Mouse (Mus musculus) megakaryocyte-erythroid progenitor cell, adult 5-6 weeks (primary cell): ENCODE results near the gene Nrp1. TPM values are rescaled to one million over a fixed set of nuclear protein-coding genes. Genes with fewer than 3 reads are reported as not detected.
A peak's percentile ranks its signal among the peaks of the same experiment; 100 is the strongest.

Experiments used
- ATAC-seq: replicated peaks from 2 replicates; pipeline ENCODE4 v1.8.0; 2016; ENCODE audit warnings: mild to moderate bottlenecking, inconsistent platforms; ENCODE audit not compliant: severe bottlenecking, poor library complexity, low FRiP score, low TSS enrichment
- total RNA-seq, 2 experiments: library from RNA; stranded (forward) in 1 of 2; stranded (reverse) in 1 of 2; fragments of 200-1000, 215-1000 nt in 1 of 2; fragments of >200 nt in 1 of 2; fragmentation: Nextera tagmentation in 1 of 2; gene quantifications; 2 replicates each; pipeline ENCODE4 v1.2.3; 2014 to 2017

Nrp1 gene
- total RNA-seq, 2 experiments from 2014 or later, result 0.15 to 0.23 TPM

DNA sequence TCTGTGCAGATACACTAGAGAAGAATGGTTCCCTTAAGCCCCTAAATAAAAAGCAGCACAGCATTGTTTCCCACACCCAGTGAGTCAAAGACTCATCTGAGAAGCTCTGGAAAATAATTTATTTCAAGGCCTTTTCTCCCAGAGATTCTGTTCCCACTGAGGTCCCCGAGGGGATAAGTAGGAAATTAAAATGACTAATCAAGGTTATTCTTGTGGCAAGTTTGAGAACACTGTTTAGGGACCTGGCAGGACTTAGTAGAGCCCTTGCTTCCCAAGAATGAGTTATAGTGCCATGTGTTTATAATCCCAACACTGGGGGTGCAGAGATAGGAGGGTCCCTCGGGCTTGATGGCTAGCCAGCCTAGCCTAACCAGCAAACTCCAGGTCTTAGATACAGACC, 127.6 kb downstream of the Nrp1 start:
- ATAC-seq, result no peak

DNA sequence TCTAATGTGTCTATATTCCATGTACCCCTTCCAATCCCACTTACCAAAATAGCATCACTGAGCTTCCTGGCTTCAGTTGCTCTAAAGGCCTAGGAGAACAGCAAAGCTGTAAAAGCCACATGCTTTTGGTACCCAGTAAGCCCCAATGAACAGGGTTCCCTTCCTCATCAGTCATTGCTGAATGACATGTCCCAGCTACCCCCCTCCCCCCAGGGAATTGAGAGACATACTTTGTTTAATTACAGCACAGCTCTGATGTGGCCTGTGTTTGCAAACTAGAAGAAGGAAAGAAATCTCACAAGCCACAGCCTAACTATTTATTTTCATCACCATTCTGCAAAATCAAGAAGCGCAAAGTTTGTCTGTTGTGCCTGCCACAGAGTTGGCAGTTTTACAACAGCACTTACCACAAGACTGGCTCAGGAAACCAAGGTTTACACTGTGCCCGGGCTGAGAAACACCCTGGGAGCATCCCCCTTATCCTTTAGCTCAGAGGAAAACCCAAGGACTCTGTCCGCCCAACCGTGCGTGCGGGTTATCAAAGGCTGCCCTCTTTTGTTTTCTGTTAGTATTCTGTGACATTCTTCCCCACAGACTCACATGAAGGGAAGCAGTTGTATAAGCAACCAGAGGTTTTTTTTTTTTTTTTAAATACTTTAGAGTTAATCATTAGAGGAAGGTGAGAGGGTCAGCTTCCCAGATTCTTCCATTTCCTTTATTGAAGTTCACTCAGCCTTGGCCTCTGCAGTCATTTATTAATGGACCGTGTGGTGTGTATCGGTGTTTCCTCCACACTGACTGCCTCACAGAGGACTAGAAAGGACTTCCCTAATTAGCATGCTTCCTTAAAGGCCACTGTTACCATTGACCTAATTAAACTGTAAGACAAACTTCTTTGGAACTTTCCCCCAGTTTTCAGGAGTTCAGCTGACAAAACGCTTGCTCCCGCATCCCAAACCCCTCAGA, 129.8 kb downstream of the Nrp1 start:
- ATAC-seq, result no peak

DNA sequence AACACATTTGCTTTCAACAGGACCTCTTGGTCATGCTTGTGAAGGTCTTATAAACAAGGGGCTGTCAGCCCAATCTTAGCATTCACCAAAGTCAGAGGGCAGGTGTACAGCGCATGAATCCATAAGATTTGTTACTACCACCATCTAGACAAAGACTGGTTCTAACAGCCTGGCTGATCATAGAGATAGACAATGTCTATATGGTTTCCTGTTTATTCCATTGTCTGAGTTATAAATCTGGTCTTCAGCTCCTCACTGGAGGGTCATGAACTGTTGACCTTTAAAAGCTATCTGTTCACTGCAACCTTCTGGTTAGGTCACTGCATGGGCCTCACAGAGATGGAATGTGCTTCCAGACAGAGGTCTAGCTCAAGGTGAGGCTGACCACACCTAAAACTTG, 130.9 kb downstream of the Nrp1 start:
- no peak for ATAC-seq

DNA sequence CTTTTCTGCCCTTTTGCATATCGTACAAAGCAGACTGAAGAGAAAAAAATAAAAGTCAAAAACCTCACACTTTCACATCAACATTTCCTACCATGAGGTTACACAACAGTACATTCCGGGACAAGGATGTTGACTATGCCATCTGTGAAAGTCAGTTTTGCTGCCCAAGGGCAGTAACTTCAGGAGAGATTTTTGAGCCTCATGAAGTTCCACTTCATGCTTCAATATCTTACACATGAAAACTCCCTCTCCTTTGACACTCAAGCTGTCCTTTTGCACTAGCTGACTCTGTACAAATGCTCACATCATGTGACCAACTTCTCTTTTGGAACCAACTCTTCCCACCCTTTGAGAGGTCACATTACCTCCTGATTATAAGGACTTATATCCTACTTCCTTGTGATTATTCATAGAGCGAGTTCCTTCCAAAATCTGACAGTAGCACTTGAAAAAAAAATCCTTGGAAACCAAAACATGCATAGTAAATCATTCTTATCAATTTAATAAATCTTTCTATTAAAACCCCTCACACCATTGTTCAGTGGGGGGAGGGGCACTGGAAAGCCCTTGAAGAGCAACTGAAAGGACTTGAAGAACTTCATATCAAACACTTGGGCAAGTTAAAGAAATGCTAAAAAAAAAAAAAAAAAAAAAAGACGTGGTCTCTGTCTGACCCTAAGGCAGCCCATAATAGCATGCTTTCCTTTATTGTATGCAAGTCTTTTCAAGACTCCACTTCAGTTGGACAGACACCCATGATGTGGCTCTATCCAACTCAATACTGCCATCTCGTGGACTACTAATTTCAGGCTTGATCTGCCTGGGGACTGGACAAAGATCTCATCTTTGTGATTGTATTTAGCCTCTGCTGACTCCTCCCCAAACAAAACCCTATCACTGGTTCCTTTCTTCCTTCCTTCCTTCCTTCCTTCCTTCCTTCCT, 133.0 kb downstream of the Nrp1 start:
- ATAC-seq, result peak; percentile 90

DNA sequence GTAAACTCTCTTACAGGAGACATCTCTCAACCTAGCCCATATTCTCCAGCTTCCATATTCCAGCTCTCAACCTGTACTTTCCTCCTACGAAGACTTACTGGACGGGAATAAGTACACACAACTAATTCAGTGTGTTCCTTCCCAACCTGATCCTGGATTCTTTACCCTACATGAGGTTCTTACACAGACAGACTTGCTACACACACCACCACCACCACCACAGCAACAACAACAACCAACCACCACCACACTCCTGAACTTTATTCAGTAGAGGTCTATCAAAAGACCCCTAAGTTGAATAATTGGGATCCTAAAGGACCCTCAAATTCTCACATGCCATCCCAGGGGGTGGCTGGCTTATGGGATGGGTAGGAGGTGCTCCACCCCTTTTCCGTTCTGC, 135.4 kb downstream of the Nrp1 start:
- ATAC-seq, result no peak

DNA sequence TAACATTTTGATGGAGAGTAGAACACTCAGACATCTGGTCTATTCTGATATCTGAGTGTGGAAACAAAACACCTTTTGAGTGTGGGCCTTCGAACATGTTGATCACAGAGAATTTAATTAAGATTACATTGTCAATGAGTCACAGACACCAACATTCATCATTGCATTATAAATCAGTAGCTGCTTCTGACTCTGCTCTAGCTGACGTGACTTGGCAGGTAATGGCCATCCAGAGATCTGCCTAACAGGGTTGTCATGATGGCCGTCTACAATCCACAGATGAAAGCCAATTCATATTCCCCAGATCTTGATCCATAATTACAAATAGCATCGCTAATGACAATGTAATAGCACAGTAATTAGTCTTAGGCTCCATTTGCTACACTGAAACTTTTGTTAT, 140.4 kb downstream of the Nrp1 start:
- ATAC-seq, result no peak

DNA sequence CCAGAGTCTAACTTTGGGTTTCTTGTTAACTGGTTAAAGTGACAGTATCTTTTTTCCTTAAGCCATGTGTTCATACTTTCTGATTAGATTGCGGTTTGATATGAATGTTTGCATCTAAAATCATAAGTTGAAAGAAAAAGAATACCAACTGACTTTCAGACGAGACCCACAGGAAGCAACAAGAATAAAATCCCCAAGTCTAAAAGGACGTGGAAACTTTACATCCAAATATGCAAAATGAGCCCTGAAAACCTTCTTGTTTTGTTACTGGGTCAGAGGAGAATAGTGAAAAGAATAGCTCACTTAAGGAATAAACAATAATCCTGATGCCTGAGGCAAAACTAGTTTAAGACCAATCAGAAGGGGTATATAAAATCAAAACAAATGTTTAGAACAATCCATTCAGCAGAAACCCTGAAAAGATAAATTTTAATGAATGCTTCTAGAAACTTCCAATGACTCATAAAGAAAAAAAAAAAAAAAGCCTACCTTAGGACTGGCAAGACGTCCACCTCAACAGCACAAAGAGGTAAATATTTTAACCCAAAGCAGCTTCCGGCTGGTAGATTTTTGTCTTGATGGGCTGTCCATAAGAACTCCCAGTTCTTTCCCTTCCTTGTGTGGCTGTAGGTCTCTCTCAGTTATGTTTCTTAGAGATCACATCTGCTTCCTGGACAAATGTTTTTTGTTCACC, 145.9 kb downstream of the Nrp1 start:
- no peak for ATAC-seq

DNA sequence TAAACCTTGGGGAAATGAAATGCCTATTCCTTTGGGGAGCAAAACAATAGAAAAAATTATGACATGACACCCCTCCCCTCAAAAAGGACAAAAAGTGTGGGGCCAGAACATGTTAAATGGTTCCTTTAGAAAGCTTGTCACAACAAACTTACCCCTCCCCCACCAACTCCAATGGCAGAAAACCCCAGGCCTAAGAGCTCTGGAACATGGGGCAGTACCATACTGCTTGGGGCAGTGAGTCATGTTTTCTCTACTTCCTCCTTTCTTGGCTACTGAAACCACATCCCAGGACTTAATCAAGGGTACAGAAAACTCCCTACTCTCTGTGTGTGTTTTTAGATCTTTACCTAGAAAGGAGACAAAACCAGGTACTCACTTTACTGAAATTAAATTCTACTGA, 147.5 kb downstream of the Nrp1 start:
- no peak for ATAC-seq

DNA sequence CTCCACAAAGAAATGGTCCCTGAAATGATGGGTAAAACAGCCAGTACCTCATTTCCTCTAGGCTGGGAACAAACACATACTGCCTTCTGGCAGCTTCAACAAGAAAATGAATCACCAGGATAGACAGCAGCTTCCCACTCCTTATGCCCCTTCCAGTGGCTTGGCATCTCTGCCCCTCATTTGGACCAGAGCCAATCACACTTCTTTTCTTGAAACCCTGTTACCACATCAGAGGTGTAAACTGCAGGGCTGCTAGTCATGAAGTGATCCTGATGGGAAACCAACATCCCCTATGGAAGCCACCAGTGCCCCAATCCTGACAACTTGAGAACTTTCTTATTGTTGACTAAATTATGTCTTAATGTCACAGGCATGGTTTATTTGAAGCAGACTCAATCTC, 150.3 kb downstream of the Nrp1 start:
- ATAC-seq, result no peak

DNA sequence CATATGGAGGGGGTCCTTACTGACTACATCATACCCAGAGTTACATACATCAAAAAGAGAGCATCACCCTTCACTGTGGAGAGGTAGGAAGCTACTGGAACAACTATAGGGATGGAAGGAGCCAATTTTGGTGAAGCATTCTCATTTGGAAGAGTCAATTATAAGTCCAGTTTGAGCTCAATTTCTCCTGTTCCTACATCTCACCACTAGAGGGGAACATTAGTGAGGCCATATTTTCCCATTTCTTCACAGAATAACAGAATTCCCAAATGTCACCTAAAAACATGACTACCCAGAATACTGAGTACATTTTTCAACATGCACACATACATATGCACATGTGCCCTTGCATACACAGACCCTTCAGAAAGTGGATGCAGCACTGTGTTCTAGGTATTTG, 152.6 kb downstream of the Nrp1 start:
- no peak for ATAC-seq

DNA sequence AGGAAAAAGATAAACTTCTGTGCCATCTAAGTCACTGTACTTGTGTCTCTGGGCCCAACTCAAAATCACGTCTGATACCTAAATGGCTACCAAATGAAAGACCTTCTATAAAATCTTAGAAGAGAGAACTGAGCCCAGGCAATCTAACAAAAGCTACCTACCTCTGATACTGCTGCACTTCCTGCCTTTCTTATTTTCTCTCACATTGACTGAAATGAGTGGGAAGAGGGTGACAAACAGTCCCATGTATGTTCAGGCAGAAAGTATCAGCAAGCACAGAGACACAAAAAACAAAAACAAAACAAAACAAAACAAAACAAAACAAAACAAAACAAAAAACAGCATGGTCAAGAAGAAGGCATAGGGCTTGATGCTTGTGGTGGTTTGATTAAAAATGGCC, 153.3 kb downstream of the Nrp1 start:
- ATAC-seq, result no peak

DNA sequence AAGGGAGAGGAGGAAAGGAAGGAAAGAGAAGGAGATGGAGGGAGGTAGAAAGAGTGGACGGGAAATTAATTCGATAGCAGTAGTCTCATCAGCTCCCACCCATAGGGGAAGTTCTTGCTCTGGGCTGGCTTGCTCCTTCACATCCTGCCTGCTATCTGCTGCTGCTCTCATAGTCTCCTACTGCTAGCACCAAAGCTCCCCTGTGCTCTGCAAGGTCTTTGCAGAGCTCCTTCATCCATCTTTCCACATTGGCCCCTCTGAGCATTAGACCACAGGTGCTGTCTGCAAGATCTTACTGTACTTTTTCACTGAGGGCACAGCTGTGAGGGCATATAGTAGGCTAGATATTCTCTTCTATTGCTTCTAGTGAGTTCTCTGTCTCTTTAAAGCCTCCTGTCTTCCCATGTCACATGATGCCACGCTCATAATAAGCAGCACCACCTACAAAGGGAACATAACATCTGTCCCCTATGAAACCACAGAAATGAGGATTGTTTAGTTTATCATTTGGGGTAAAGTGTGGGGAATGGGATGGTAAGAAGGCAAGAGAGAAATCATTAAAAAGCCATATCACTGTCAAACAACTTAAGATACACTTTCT, 158.5 kb downstream of the Nrp1 start:
- ATAC-seq, result no peak

DNA sequence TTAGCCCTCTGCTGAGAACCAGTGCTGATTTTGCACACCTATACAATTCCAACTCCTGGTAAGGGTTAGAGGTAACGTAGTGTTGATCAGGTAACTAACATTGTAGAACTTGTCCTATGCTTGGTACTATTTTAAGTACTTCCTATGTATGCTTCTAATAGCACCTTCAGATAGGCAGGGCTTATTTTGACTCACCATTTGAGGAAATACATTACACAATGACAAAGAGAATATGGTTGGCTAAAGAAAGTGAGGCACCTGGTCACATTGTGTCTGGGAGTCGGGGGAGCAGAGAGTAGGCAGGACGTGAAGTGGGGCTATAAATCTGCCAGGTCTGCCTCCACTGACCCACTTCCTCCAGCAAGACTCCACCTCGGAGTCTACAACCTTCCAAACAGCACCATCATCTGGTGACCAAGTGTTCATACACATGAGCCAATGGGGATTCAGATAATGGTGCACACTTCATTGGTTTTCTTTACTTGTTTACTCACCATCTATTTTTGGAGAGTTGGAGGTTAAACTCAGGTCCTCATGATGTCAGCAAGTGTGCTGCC, 159.2 kb downstream of the Nrp1 start:
- ATAC-seq, result no peak

DNA sequence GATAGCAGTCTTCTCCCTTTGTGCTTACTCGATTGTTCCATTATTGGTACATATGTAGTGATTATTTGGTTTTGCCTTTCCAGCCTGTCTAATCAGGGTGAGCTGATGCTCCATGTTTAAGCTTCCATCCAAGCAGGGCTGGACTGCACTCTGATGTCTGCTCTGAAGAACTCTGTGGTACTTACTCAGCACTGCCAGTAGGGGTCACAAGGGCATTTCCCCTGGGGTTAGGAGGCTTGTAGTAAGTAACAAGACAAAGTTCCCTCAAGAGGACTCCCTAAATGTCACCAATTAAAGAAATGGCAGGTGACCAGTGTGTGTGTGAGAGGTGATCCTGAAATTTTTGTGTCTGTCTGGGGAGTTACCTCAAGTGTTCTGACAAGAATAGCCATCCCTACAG, 161.0 kb downstream of the Nrp1 start:
- peak; percentile 83 for ATAC-seq

DNA sequence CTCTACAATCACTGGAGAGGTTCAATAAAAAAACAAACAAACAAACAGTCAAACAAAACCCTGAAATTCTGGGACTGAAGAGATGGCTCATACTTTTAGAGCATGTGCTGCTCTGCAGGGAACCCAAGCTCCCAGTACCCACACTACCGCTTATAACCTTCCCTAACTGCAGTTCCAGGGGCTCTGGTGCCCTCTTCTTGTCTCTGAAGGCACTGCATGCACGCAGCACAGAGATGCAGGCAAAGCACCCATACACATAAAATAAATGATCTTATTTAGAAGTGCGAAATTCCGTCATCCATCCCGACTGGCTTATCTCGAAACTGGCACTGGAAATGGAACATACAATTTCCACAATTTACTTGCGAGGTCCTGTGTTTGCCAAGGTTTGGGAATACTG, 165.4 kb downstream of the Nrp1 start:
- ATAC-seq, result peak; percentile 79

DNA sequence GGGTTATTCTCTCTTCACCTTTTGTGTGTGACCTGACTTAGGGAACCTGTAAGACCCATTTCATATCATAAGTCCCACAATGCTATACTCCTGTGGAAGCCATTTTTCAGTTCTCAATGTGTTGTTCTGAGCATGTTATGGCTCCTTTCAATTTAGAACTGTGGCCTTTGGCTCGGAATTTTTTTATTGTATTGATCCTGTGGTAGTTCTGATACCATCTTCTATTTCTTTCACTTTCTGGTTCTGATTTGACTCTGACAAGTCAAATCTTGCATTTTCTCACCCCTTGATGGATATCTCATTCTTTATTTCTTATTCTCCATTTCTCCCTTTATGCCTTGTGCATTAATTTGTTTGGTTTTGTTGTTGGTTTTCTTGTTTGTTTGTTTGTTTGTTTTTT, 167.5 kb downstream of the Nrp1 start:
- no peak for ATAC-seq

DNA sequence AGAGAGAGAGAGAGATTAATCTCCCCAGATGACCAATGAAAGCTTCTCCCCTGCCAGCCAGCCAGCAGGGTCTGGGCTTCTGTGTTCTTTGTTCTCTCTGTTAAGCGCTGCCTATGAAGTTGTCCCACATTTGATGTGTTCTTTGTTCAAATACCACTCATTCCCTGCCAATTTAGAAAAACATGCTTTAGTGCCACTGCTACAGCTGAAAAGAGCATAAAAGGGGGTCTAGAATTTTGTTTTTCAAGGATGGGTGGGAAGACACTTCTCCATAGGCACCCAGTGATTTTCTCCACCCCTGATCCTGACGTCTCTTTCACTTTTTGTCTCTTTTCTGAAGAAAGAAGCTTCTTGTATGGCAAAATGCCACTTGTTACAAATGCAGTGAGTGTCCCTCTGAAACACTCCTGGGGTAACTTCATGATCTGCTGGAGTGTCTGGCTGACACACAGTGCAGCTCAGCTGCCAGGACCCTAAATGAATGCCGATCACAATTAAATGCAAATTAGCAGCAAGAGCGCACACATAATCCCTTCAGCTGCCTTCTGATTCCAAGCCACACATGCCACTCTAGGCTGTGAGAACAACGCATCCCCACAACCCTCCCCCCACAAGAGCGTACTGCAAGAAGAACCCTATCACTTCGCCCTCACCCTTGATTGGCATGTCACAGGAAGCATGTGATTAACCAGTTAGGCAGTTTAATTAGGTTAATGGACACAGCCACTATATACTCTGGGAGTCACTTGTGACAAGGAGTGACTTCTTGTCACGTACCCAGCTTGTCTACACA, 170.4 kb downstream of the Nrp1 start:
- no peak for ATAC-seq

DNA sequence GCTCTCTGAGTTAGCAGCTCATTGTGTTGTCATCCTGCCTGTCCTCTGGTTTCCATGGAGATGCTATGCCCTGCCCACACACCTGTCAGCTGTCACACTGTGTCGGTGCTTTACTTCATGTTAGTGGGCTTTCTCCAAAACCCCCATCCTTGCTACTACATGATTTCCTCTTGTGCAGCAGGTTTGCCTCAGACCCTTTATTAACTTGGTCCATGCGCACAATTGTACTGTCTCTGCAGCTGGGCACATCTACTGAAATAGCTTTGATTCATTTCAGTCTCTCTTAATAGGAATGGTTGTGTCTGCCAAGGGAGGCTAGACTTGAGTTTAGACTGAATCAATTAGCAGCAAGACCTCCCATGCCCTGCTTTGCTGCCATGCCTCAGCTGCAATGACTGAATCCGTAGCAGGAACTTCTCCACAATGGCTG, 176.1 kb downstream of the Nrp1 start:
- ATAC-seq, result no peak
